In genomic region chr3:109123531-109123981, GRCm38 (mm10) we compare ENCODE assay signal across 9 mouse cellular contexts. TPM values are rescaled to one million over a fixed set of nuclear protein-coding genes. Genes with fewer than 3 reads are reported as not detected.
DNase-seq lines count a peak whose midpoint lies in the region; ATAC-seq and TF ChIP-seq lines count a peak whose summit lies in the region.
"Had no signal": no experiment of that assay in that cellular context is flagged by ENCODE, and none has a peak within 500 bp of the region (broad histone marks: within the 10 kb centered on the region; RNA-seq: fewer than 3 reads in every experiment).

No protein-coding gene starts in this region.

- TF ChIP-seq CTCF in heart, adult 2 months (IDR thresholded peaks at IDR 0.05) = no peak
- no peak for TF ChIP-seq CTCF in olfactory bulb, adult 2 months (IDR thresholded peaks at IDR 0.05; ENCODE audit: insufficient read depth, low read depth, low read length)

- peak overlapping the region; percentile 60 for H3K4me2 ChIP-seq in lung, embryonic 15.5 days

- peak; percentile 88 for DNase-seq in NIH3T3 (ENCODE audit: low read depth)
- peak; percentile 56 for DNase-seq in embryo, embryonic 11 days
- DNase-seq in heart, adult 2 months = peak; percentile 59 to 70
- DNase-seq in kidney, adult 11 months = peak; percentile 24
- DNase-seq in layer of hippocampus, adult 9-10 months (ENCODE audit: low spot score) = no peak
- DNase-seq in c-Kit-positive CD71-positive TER-119-positive erythroid progenitor cells, embryonic 14.5 days (ENCODE audit: low spot score) = no peak

- no peaks in the 10 kb centered on the region for H3K79me2 ChIP-seq in heart, adult 2 months (replicated peaks; ENCODE audit: control insufficient read depth, insufficient read depth, low read length)

- TF ChIP-seq EP300 in heart, adult 2 months (IDR thresholded peaks at IDR 0.05; ENCODE audit: insufficient read depth, low read depth, low read length) = no peak

- no peaks in the 10 kb centered on the region for H3K27me3 ChIP-seq in heart, adult 2 months (ENCODE audit: control insufficient read depth, insufficient read depth, low read length)
- no peaks in the 10 kb centered on the region for H3K27me3 ChIP-seq in lung, embryonic 15.5 days

- H3K9me3 ChIP-seq in lung, embryonic 15.5 days = no peaks in the 10 kb centered on the region

- H3K27ac ChIP-seq in heart, adult 2 months = peak overlapping the region; percentile 92
- H3K27ac ChIP-seq in lung, embryonic 15.5 days = peak overlapping the region; percentile 91
- H3K27ac ChIP-seq in olfactory bulb, adult 2 months (ENCODE audit: insufficient read depth, low read depth, low read length) = no peak overlapping the region

- intact Hi-C loops in heart, adult 2 months (cut with DNase I) = loop anchor here (10.0 kb wide), 1 partner anchor 99 kb away; the partner anchor contains the start of gene Fam102b

- 1% methylated on average over 8 of the region's 8 CpGs for WGBS in heart, adult 2 months
- 2% methylated on average over 8 of the region's 8 CpGs for WGBS in lung, embryonic 15.5 days
- WGBS in olfactory bulb, adult 2 months = 40% methylated on average over 8 of the region's 8 CpGs

- no peak for TF ChIP-seq POLR2A in heart, adult 2 months (IDR thresholded peaks at IDR 0.05; ENCODE audit: insufficient read depth, low read depth, low read length)
- TF ChIP-seq POLR2A in olfactory bulb, adult 2 months (IDR thresholded peaks at IDR 0.05; ENCODE audit: insufficient read depth, low read depth, low read length) = no peak

- H3K4me3 ChIP-seq in heart, adult 2 months = peak overlapping the region; percentile 88
- H3K4me3 ChIP-seq in lung, embryonic 15.5 days = peak overlapping the region; percentile 83
- H3K4me3 ChIP-seq in olfactory bulb, adult 2 months (ENCODE audit: insufficient read depth, low read depth, low read length) = peak overlapping the region; percentile 66

- peak overlapping the region; percentile 100 for H3K9ac ChIP-seq in heart, adult 2 months (ENCODE audit: low read depth, low read length)
- H3K9ac ChIP-seq in lung, embryonic 15.5 days = peak overlapping the region; percentile 90

- peak; percentile 12; the same call in 1 of the 2 replicates for ATAC-seq in lung, embryonic 15.5 days (ENCODE audit: borderline replicate concordance, extremely low read depth, low FRiP score, low TSS enrichment)

- peaks cover 5% of the 10 kb centered on the region for H3K4me1 ChIP-seq in heart, adult 2 months (ENCODE audit: control insufficient read depth, insufficient read depth, low read length)
- H3K4me1 ChIP-seq in lung, embryonic 15.5 days = peaks cover 22% of the 10 kb centered on the region
- peaks cover 3% of the 10 kb centered on the region; the same call in 1 of the 2 replicates for H3K4me1 ChIP-seq in olfactory bulb, adult 2 months (ENCODE audit: control insufficient read depth, insufficient read depth, low read length)

- peaks cover 4% of the 10 kb centered on the region for H3K36me3 ChIP-seq in heart, adult 2 months (ENCODE audit: control insufficient read depth, insufficient read depth, low read length)
- H3K36me3 ChIP-seq in lung, embryonic 15.5 days = peaks cover 5% of the 10 kb centered on the region; the same call in 1 of the 2 replicates

RNA-seq across cellular contexts. Expression of gene Slc25a24, which starts 0.6 kb away (rescaled TPM):
- 1 to 10 TPM; 5.7 to 7.4 TPM for total RNA-seq in heart, adult 2 months (2021)
- 1.9 and 3.3 TPM in 2 replicates for polyA plus RNA-seq in heart, adult 2 months (2012; rRNA removed)
- polyA plus RNA-seq in lung, embryonic 15.5 days (2015; fragmentation: Nextera tagmentation; extraction: Ambion mirVana) = 29.5 and 30.7 TPM in 2 replicates
- polyA plus RNA-seq in olfactory bulb, adult 2 months (2012; ENCODE audit: insufficient read depth, insufficient read length, low replicate concordance, missing spikeins) = not detected in 2 replicates

RNA-seq across cellular contexts. Expression of gene Slc25a54, which starts 43.3 kb away (rescaled TPM):
- not detected for total RNA-seq in heart, adult 2 months (2021)
- not detected in 2 replicates for polyA plus RNA-seq in heart, adult 2 months (2012; rRNA removed)
- not detected in 2 replicates for polyA plus RNA-seq in lung, embryonic 15.5 days (2015; fragmentation: Nextera tagmentation; extraction: Ambion mirVana)
- polyA plus RNA-seq in olfactory bulb, adult 2 months (2012; ENCODE audit: insufficient read depth, insufficient read length, low replicate concordance, missing spikeins) = not detected in 2 replicates
- polyA plus RNA-seq: gonadal fat pad, adult 2 months had no signal

Comparison
In these comparisons a context has a peak if more than half of its experiments do, and no peak if none do; other contexts are left out.
1. DNase-seq: peak in NIH3T3 (single experiment), embryo, embryonic 11 days (single experiment), heart, adult 2 months (2 of 2) and kidney, adult 11 months (single experiment); none in layer of hippocampus, adult 9-10 months (single experiment) and c-Kit-positive CD71-positive TER-119-positive erythroid progenitor cells, embryonic 14.5 days (single experiment).
2. Peak in every context shown above with its lines, with median percentiles within 50 percentile points of each other: H3K4me3 ChIP-seq.